Comparison of ENCODE assay signal across 9 mouse cellular contexts in genomic region chr2:35680833-35681232, GRCm38 (mm10).
A peak's percentile ranks its signal among the peaks of the same experiment; 100 is the strongest.
DNase-seq lines count a peak whose midpoint lies in the region; ATAC-seq lines count a peak whose summit lies in the region.
"Had no signal": no experiment of that assay in that cellular context is flagged by ENCODE, and none has a peak within 500 bp of the region (broad histone marks: within the 10 kb centered on the region; RNA-seq: fewer than 3 reads in every experiment).

No protein-coding gene starts in this region.

- H3K4me1 ChIP-seq in midbrain, embryonic 13.5 days (replicated peaks): peaks cover 95% of the 10 kb centered on the region
- peaks cover 44% of the 10 kb centered on the region for H3K4me1 ChIP-seq in midbrain, embryonic 11.5 days (ENCODE audit: control insufficient read depth, insufficient read depth, low read length)
- peaks cover 95% of the 10 kb centered on the region for H3K4me1 ChIP-seq in limb, embryonic 15.5 days
- peaks cover 69% of the 10 kb centered on the region for H3K4me1 ChIP-seq in stomach, embryonic 14.5 days (ENCODE audit: control insufficient read depth, insufficient read depth, low read length)
- peaks cover 94% of the 10 kb centered on the region for H3K4me1 ChIP-seq in forebrain, embryonic 15.5 days

- H3K9ac ChIP-seq in midbrain, embryonic 13.5 days (replicated peaks): no peak overlapping the region
- H3K9ac ChIP-seq in midbrain, embryonic 11.5 days (ENCODE audit: low read length): no peak overlapping the region
- H3K9ac ChIP-seq in limb, embryonic 15.5 days: no peak overlapping the region
- H3K9ac ChIP-seq in stomach, embryonic 14.5 days (replicated peaks; ENCODE audit: low read depth, low read length): no peak overlapping the region
- no peak overlapping the region for H3K9ac ChIP-seq in forebrain, embryonic 15.5 days (replicated peaks)

- no peaks in the 10 kb centered on the region for H3K9me3 ChIP-seq in midbrain, embryonic 13.5 days
- no peaks in the 10 kb centered on the region for H3K9me3 ChIP-seq in midbrain, embryonic 11.5 days (ENCODE audit: control insufficient read depth, low read length)
- H3K9me3 ChIP-seq in limb, embryonic 15.5 days: no peaks in the 10 kb centered on the region
- H3K9me3 ChIP-seq in stomach, embryonic 14.5 days (ENCODE audit: control insufficient read depth, low read depth, low read length): no peaks in the 10 kb centered on the region
- no peaks in the 10 kb centered on the region for H3K9me3 ChIP-seq in forebrain, embryonic 15.5 days

- H3K27ac ChIP-seq in midbrain, embryonic 13.5 days: peak overlapping the region; percentile 46; the same call in 1 of the 2 replicates
- no peak overlapping the region for H3K27ac ChIP-seq in midbrain, embryonic 11.5 days (ENCODE audit: low read depth, low read length)
- peak overlapping the region; percentile 12; the same call in 1 of the 2 replicates for H3K27ac ChIP-seq in limb, embryonic 15.5 days
- H3K27ac ChIP-seq in stomach, embryonic 14.5 days (ENCODE audit: low read length): peak overlapping the region; percentile 16; the same call in 1 of the 2 replicates
- no peak overlapping the region; the same call in 1 of the 2 replicates for H3K27ac ChIP-seq in forebrain, embryonic 15.5 days (replicated peaks)

- no peak overlapping the region for H3K4me3 ChIP-seq in midbrain, embryonic 13.5 days (replicated peaks)
- no peak overlapping the region for H3K4me3 ChIP-seq in midbrain, embryonic 11.5 days (ENCODE audit: low read depth, low read length)
- no peak overlapping the region for H3K4me3 ChIP-seq in limb, embryonic 15.5 days
- no peak overlapping the region for H3K4me3 ChIP-seq in stomach, embryonic 14.5 days (ENCODE audit: low read depth, low read length)
- H3K4me3 ChIP-seq in forebrain, embryonic 15.5 days: no peak overlapping the region

- DNase-seq in cerebellum, postnatal 25 days: peak; percentile 58 to 76
- DNase-seq in cerebellum, adult 9-11 months: no peak
- no peak for DNase-seq in midbrain, embryonic 11.5 days (ENCODE audit: low spot score, missing footprints)
- DNase-seq in urinary bladder, adult 2 months (ENCODE audit: low spot score): no peak

- H3K27me3 ChIP-seq in midbrain, embryonic 13.5 days: no peaks in the 10 kb centered on the region
- H3K27me3 ChIP-seq in midbrain, embryonic 11.5 days (ENCODE audit: control insufficient read depth, insufficient read depth, low read length): no peaks in the 10 kb centered on the region
- H3K27me3 ChIP-seq in limb, embryonic 15.5 days: no peaks in the 10 kb centered on the region
- H3K27me3 ChIP-seq in stomach, embryonic 14.5 days (ENCODE audit: control insufficient read depth, insufficient read depth, low read length): no peaks in the 10 kb centered on the region
- H3K27me3 ChIP-seq in forebrain, embryonic 15.5 days: no peaks in the 10 kb centered on the region
- H3K27me3 ChIP-seq: CH12.LX had no signal

- no peaks in the 10 kb centered on the region for H3K36me3 ChIP-seq in midbrain, embryonic 13.5 days
- no peaks in the 10 kb centered on the region; the same call in 1 of the 2 replicates for H3K36me3 ChIP-seq in midbrain, embryonic 11.5 days (ENCODE audit: control insufficient read depth, insufficient read depth, low read length)
- no peaks in the 10 kb centered on the region for H3K36me3 ChIP-seq in limb, embryonic 15.5 days
- H3K36me3 ChIP-seq in stomach, embryonic 14.5 days (ENCODE audit: control insufficient read depth, insufficient read depth, low read length): no peaks in the 10 kb centered on the region
- no peaks in the 10 kb centered on the region for H3K36me3 ChIP-seq in forebrain, embryonic 15.5 days

- 63% methylated on average over 6 of the region's 6 CpGs for WGBS in midbrain, embryonic 13.5 days
- WGBS in midbrain, embryonic 11.5 days: 83% methylated on average over 6 of the region's 6 CpGs
- 10% methylated on average over 6 of the region's 6 CpGs for WGBS in limb, embryonic 15.5 days
- WGBS in stomach, embryonic 14.5 days: 10% methylated on average over 6 of the region's 6 CpGs
- WGBS in forebrain, embryonic 15.5 days: 17% methylated on average over 6 of the region's 6 CpGs

- no peak for ATAC-seq in midbrain, embryonic 13.5 days
- ATAC-seq in midbrain, embryonic 11.5 days (ENCODE audit: low FRiP score): no peak
- no peak for ATAC-seq in limb, embryonic 15.5 days (ENCODE audit: insufficient number of reproducible peaks, low FRiP score, low TSS enrichment, low read depth)
- no peak for ATAC-seq in stomach, embryonic 14.5 days (ENCODE audit: insufficient number of reproducible peaks, insufficient read depth, low FRiP score, low read depth)
- no peak for ATAC-seq in forebrain, embryonic 15.5 days (replicated peaks)

- no peak overlapping the region for H3K4me2 ChIP-seq in midbrain, embryonic 13.5 days (replicated peaks)
- no peak overlapping the region for H3K4me2 ChIP-seq in midbrain, embryonic 11.5 days
- H3K4me2 ChIP-seq in limb, embryonic 15.5 days: no peak overlapping the region
- no peak overlapping the region for H3K4me2 ChIP-seq in stomach, embryonic 14.5 days (replicated peaks; ENCODE audit: low read depth, low read length)
- no peak overlapping the region for H3K4me2 ChIP-seq in forebrain, embryonic 15.5 days (replicated peaks)

Comparison
In these comparisons a context has a peak if more than half of its experiments do, and no peak if none do; other contexts are left out.
1. DNase-seq: peak in cerebellum, postnatal 25 days (2 of 2); none in cerebellum, adult 9-11 months (single experiment), midbrain, embryonic 11.5 days (single experiment) and urinary bladder, adult 2 months (single experiment).
2. H3K27ac ChIP-seq: peak in midbrain, embryonic 13.5 days (single experiment), limb, embryonic 15.5 days (single experiment) and stomach, embryonic 14.5 days (single experiment); none in midbrain, embryonic 11.5 days (single experiment) and forebrain, embryonic 15.5 days (single experiment).